Mouse (Mus musculus): ENCODE measurements around the gene Gm45799.

Gm45799 gene

DNA sequence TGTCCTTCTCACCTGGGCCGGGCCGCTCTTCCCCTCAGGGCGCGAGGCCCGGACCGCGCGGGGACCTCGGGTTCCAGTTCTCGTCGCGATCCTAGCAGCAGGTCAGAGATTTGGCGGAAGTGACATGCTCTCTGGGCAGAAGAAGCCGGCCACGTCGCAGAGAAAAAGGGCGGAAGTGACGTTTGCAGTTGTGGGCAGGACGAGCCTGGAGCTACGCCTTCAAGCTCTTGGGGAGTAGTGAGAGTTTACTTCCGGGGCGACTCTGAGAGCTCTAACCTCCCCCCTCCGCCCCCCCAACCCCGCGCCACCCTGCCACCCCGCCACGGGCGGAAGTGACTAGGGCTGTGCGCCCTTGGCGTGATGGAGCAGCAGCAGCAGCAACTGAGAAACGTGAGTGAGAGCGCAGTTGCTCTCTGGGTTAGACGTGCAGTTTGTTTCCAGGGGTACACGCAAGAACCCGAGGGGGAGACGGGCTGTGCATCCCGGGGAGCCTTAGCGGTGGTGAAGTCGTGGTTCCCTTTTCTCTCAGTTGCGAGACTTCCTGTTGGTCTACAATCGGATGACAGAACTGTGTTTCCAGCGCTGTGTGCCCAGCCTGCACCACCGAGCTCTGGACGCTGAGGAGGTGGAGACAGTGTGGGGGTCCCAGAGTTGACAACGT is at the start of gene Gm45799, which contains the start of gene Arfip2:
Gene Gm45799 (plus strand): TSS at position 320 of the 661 bp plus-strand sequence.
Gene Arfip2 (minus strand): TSS at position 184 of the 661 bp plus-strand sequence.
- in situ Hi-C loops (cut with MboI, MseI) = loop anchor here (5.0 to 10.0 kb wide), 2 partner anchors 94 to 167 kb away; partner anchors contain the start of genes Ilk (in 1 of the 2) and Rrp8 (in 1 of the 2)

DNA sequence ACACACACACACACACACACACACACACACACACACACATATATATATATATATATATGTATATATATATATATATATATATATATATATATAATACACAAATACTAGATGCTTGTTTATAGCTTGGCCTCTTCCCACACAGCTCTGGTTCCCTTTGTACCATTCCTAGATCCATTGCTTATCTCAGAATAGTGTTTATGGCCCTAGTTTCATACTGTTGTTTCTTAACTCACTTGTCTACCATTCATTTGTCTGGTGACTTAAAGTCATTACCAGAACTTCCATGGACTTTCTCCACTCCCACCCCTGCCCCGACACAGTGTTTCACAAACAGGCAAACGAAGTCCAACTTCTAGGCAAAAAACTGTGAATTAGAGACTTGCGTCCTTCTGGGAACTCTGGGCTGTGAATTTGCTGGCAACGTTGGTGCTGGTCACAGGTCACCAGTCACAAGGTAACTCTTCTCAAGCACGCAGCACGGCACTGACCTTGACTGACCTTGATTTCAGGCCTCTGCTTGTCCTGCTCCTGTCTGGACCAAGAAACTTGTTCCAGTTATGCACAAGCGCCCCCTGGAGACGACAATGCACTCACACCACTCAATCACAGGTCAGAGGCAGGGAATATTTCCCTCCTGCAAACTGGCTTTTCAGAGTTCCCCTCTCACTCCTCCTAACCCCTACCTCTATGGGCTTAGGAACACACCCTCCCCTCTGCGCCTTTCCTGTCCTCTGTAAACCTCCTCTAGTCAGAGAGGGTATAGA is 37.3 kb upstream of the Gm45799 start:
- in situ Hi-C loops (cut with MboI, MseI) = no loop called here

DNA sequence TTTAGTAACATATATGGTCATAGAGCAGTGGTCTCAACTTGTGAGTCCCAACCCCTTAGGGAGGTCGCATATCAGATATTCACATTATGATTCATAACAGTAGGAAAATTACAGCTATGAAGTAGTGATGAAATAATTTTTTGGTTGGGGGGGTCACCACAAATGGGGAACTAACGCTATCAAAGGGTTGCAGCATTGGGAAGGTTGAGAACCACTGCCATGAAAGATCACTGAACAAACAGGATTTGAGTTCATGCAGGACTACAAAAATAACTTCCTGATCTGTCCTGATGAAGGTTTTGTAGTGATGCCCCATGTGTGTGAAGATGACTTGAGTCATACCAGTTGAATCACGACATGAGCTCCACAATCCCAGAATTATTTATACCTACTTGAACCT is 31.9 kb upstream of the Gm45799 start:
- in situ Hi-C loops (cut with MboI, MseI) = no loop called here

DNA sequence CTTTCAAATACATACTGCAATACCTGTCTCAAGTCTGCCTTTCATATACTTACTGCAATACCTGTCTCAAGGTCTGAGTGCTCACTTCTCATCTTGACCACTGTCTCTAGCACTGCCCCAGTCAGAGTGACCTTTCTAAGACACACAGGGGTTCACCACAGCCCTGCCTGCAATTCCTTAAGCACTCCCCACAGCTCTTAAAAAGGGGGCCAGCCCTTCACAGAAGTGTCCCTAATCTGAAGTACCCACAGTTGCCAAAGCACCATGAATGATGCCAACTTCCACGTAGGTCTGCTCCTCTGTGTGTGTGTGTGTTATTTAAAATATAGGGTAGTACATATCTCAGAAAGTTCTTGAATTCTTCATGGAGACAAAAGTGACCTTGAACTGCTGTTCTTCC is 28.6 kb upstream of the Gm45799 start:
- in situ Hi-C loops (cut with MboI, MseI) = no loop called here

DNA sequence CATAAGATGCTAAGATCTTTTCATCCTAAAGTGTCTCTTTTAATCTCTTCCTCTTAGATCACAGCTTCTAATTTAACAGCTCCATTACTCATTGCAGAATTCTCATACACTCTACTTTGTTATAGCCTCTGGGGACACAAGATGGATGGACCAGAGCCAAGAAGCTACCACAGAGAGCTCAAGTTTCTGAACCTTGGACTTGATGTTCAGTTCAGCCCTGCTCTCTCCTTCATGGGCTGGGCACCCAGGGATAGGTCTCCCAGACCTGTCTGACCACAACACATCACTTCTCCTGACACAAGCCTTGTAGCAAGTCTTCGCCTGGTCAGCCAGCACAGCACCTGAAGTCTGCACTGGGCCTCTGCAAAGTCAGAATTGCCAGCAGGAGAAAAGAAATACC is 26.0 kb upstream of the Gm45799 start:
- in situ Hi-C loops (cut with MboI, MseI) = no loop called here

DNA sequence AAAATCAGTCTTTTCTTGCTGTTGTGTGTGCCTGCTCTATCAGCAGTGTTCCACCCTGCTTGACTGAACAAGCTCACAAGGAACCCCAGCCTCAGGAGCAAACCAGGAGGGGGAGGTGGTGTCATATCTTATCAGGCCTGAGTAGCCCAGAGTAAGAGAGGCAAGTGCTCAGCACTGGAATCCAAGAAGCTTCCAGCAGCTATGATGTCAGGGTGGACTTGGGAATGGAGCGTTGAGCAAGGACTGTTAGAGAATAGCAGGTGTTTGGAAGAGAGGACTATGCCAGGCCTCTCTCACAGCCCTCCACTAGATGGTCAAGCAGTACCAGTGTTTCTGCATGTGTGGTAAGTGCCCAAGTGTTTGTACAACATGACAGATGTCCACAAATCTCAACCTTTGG is 24.6 kb upstream of the Gm45799 start:
- in situ Hi-C loops (cut with MboI, MseI) = no loop called here

DNA sequence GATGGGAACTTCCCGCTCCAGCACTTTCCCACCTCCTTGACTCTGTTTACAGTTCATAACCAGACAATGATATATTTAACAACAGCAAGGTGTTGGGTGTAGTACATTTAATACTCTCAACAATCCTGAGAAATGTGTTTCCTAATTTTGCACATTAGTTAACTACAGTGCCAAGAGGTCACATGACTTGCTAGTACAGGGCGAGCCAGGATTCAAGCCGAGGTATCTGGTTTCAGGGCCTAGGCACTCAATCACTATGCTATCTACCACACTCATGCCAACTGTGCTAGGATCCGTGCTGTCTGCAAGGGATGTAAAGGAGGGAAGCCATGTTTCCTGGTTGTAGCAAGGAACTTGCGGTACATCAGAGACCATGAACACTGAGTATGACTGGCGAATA is 23.8 kb upstream of the Gm45799 start:
- in situ Hi-C loops (cut with MboI, MseI) = no loop called here

DNA sequence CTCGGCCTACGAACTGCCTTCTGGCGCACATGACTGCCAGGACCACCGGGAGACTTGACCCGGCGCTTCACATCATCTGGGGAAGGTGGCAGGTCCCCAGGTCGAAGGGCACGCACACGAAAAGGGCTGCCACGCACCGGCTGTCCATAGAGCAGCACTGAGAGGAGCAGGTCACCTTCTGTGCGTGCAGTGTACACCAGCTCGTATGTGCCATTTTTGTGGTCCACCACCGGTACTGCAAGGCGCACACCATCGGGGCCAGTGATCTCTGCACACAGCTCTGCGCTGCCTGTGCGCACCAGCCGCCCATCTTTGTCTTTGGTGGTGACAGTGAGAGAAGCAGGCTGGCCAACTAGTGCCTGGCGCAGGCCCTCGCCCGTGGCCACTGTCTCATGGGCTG is 22.5 kb upstream of the Gm45799 start:
- in situ Hi-C loops (cut with MboI, MseI) = no loop called here

DNA sequence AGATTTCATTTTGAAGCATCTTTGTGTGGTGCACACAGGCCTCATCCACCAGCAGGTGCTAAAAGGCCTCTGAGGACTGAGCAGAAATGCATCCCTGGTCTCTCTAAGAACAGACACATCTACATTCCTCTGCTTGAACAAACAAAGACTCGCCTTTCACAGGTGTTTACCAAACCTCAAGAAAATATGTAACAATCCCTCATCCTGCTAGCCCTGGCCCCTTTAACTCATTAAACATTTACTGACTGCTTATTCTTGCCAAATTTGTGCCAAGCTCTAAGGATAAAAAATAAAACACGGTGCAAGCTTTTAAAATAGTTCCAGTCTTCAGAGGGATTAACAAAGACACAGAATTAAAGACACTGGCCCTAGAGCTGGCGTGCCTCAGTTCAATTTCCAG is 20.7 kb upstream of the Gm45799 start:
- in situ Hi-C loops (cut with MboI, MseI) = no loop called here

DNA sequence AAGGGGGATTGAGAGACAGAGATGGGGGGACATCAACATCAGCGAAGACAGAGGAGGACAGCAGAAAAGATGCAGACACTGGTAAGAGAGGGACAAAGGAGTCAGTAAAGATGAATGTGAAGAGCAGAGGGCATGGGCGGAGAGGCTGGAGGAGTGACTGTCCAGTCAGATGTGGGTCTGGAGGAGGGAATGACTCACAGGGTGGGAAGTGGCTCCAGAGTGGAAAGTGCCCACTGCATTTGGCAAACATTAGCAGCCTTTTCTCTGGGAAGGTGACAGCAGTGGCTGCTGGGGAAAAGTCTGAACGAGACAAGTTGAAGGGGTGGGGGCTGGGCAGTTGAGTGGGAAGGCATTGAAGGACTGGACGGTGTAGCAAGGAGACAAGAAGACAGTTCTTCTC is 19.3 kb upstream of the Gm45799 start:
- in situ Hi-C loops (cut with MboI, MseI) = no loop called here

DNA sequence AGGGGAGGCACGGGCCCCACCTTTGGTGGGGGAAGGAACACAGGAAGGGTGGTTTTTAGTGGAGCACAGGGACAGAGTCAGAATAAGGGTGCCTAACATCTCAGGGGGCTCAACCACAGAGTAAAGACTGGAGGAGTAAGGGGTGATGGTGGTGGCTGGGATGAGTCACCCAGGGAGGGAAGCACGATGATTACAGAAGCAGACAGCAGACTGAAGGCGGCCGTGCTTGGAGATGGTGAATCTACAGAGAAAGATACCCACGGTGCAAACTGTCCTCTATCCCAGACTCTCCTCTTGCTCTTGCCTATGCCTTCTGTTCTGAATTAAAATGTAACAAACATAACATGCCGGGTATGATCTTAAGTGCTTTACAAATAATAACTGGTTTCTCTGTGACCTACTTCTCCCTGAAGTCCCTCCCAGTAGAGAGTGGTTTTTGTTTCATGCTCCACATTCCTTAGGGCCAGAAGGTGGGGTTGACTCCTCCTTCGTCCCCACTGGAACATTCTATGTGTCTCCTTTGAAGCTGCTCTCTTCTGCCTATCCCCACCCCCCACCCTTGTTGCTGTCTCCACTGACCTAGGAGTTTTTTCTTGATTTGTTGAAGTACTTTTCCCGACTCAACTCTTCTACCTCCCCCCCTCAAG is 18.6 kb upstream of the Gm45799 start:
- in situ Hi-C loops (cut with MboI, MseI) = no loop called here

DNA sequence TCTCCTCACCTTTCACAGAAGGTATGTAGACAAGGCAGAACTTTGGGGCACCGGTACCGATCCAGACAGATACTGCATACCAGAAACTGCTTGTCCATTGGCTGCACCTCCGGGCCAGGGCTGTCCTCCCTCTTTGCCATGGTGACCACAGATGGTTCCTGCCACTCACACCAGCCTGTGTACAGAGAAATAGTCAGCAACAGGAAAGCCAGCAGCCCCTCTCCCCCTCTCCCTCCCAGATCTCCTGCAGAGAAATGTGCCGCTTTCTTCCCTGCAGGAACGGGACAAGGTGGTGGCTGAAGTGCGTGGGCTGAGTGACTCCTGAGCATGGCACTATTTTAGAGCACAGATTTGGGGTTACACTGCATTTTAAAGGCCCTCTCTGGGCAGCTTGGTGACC is 15.0 kb upstream of the Gm45799 start:
- in situ Hi-C loops (cut with MboI, MseI) = no loop called here

DNA sequence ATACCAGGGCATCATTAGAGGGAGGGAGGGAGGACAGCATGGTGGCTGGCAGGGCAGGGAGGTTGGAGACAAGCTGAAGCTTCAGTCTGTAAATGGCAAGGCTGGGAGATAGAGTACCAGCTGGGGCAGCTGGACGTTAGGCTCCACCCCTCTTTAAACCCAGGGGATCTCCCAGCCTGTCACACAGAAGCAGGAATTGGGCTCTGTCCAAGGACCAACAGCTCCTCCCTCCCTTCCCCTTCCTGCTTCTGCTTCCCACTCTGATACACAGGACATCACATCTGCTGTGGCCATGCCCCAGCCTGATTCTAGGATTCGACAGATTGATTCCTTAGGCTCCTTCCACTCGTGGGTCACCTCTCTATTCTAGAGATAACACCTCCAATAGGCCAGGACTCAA is 11.7 kb upstream of the Gm45799 start:
- in situ Hi-C loops (cut with MboI, MseI) = no loop called here

DNA sequence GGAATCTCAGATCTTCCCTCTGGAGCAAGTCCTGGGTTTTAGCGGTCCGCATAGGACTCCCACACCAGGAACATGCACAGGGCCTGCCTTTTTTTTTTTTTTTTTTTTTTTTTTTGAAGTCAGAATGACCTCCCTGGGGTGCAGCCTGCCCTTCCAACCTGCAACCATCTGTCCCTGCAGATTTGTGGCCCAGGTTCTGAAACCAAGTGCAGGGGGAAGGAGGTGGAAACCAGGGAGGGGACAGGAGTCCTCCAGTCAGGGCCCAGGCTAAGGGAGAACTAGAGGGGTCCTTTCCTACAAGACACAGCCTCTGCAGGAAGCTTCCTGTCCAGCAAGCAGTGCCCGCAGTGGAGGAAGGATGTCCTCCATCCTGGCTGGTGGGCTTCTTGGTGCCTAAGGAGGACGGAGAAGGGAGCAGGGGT is 7.8 kb upstream of the Gm45799 start:
- in situ Hi-C loops (cut with MboI, MseI) = loop anchor here in 1 of 2 experiments (10.0 kb wide), 2 partner anchors 78 to 238 kb away; partner anchors contain the start of gene Smpd1

DNA sequence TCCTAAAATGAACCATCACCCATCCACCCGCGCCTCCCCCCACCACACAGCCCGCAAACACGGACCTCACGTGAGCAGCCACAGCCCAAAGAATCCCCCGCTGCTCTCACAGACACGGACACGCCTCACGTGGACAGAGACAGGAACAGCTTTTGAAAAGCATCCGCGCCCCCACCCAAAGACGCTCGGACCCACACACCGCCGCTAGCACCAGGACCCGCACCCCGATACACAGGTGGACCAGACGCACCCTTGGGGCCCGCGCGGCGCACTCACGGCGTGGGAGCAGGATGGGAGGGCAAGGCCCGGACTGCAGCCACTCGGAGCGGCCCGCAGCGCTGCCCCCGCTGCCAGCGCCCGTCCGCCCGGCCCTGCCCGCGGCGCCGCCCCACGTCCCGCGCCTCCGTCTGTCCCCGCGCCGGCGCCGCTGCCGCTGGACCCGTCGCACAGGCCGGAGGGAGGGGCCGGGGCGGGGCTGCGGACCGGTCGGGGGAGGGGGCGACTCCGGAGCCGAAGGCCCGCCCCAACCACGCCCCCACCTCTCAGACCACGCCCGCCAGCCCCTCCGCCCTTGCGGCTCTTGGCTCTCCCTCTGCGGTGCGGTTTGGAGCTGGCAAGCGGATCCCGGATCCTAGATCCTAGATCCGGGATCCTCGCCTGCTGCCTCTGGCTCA is 7.1 kb upstream of the Gm45799 start, which contains the start of gene Trim3:
Gene Trim3 (minus strand): TSS at position 445 of the 674 bp plus-strand sequence.
- in situ Hi-C loops (cut with MboI, MseI) = loop anchor here in 1 of 2 experiments (10.0 kb wide), 2 partner anchors 78 to 238 kb away; partner anchors contain the start of gene Smpd1

DNA sequence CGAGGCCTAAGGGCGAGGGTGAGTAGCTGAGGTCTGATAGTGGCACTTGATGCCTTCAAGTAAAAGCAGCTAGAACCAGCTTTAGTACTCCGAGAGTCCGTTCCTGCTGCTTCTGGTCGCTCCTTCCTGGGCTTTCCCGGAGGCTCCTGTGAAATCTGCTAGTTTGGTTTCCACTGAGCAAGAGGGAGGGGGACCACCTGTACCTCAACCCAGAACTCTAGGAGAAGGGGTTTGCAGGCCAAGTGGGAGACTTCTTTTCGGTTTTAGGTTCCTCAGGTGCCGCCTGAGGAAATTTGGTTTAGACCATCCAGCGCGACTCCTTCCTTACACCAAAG is 6.6 kb upstream of the Gm45799 start:
- in situ Hi-C loops (cut with MboI, MseI) = loop anchor here in 1 of 2 experiments (10.0 kb wide), 2 partner anchors 79 to 239 kb away; partner anchors contain the start of gene Smpd1

DNA sequence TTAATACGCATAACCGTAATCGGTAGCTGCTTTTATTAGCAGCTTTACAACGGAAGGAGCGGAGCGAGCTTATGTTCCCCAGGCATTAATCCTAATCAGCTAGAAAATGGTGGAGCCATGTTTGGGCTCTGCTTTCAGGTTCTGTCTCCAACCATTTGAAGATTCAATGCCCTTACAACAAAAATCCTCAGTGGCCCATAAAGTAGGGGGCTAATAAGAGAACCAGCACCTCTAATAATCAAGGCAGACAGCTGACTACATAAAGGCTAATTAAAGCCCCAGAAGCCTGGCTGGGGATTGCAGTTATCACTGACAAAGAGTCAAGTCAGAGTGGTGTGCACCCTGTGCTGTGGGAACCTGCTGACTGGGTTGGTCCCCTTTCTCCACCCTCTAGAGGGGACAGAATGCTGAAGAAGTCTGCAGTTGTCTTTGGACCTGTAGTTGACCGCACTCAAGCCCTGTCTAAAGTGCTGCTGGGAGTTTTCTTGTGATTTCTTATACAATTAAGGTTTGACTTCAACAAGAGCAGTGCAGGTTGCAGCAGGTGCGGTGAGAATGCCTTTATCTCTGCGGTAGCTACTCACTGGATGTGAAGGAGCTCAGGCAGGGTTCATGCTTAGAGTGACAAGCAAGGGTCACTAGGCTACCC is 6.0 kb upstream of the Gm45799 start:
- in situ Hi-C loops (cut with MboI, MseI) = loop anchor here in 1 of 2 experiments (10.0 kb wide), 2 partner anchors 80 to 240 kb away; partner anchors contain the start of gene Smpd1

DNA sequence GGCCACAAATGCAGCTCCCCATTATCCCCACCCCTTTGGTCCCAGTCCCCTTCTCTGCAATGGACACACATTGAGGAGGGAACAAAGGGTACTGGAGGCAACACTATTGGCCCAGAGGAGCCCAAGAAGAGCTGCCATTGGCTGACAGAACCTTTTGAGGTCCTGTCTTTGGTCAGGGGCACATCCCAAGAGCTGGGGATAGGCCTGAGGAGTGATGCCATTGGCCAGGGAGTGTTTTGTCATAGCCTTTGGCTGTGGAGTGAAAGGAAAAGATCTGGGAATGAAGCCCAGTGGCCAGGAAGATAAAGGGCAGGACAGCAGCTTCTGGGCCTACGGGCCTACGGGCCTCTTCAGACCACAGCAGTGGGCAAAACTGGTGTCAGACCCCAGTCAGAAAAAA is 4.6 kb upstream of the Gm45799 start:
- in situ Hi-C loops (cut with MboI, MseI) = loop anchor here in 1 of 2 experiments (10.0 kb wide), 2 partner anchors 81 to 241 kb away; partner anchors contain the start of gene Smpd1

DNA sequence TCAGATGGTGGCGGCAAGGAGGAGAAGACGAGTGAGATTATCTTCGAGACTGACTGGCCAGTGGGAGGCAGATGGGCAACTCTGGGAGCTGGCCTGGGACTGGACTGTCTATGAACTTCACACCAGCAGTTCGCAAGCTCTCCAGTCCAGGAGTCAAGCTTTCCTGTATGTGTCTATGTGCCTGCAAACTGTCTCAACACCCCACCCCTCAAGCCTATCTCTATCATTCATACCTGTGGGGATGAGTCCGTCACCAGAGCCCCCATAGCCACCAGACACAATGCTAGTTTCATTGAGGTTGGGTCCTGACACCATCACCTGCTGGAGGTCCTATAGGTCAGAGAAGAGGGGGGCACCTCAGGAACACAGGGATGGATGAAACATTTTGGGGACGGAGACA is 1.6 kb upstream of the Gm45799 start:
- in situ Hi-C loops (cut with MboI, MseI) = loop anchor here in 1 of 2 experiments (10.0 kb wide), 2 partner anchors 84 to 244 kb away; partner anchors contain the start of gene Smpd1

DNA sequence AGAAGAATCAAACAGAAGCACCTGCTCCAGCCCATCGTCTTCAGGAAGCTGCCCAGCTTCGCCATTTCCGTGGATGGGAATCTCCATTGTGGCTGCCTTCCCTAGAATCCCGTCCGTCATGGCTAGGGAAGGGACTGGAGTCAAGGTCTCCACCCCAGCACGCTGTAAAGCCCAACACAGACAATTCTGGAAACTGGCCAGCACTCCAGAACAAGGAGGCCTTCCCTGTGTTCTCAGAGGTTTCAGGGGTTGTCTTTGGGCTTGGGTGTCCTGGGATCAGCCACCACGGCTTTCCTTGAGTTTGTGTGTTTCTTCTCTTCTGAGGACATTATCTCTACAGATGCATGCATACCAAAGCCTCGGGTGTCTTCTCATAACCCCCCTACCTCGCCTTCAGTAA is 1.0 kb upstream of the Gm45799 start:
- in situ Hi-C loops (cut with MboI, MseI) = loop anchor here in 1 of 2 experiments (10.0 kb wide), 2 partner anchors 85 to 245 kb away; partner anchors contain the start of gene Smpd1

DNA sequence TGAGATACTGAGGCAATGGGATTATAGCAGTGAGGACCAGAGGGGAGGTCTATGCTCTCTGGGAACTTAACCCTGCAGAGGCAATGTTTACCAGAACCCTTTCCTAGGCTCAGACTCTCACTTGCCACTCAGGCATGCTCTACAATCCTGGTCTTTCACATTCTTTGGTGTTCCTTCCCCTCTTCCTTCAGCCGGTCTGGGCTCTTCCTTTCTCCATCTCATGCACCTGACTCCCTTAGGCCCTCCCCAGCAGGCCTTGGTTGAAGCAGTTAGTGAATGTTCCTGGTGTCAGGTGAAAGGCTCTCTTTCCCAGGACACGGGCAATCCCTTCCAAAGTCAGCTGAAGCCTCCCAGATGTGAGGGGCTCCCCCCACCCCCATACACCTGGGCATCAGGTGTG is 596 bp upstream of the Gm45799 start, which contains the start of gene Timm10b:
Gene Timm10b (plus strand): TSS at position 301 of the 400 bp plus-strand sequence.
- in situ Hi-C loops (cut with MboI, MseI) = loop anchor here (5.0 to 10.0 kb wide), 4 partner anchors 85 to 245 kb away; partner anchors contain the start of genes Ilk (in 1 of the 2), Rrp8 (in 1 of the 2) and Smpd1 (in 1 of the 2)
